Mouse (Mus musculus) CH12.LX (cell line): ENCODE results near the gene Lrch3. TPM values are rescaled to one million over a fixed set of nuclear protein-coding genes. Genes with fewer than 3 reads are reported as not detected.

ENCODE experiments used
- DNase-seq: peaks from one replicate; pipeline ENCODE4 v3.0.0-alpha.2; 2013; ENCODE audit errors: extremely low read depth
- H3K27ac ChIP-seq: 2 replicates; pipeline ENCODE4 v1.5.1; 2012; ENCODE audit warnings: low read depth, mild to moderate bottlenecking, control low read depth, moderate library complexity; ENCODE audit not compliant: insufficient read depth
- H3K27me3 ChIP-seq: replicated peaks from 2 replicates; pipeline ENCODE3; 2012; ENCODE audit warnings: inconsistent platforms
- H3K36me3 ChIP-seq, 2 experiments: replicated peaks in 1 of 2; 2 replicates each; pipeline versions ENCODE3 to v1.6.1; 2012; ENCODE audit warnings: inconsistent platforms in 1 of 2, low read length in 1 of 2, mild to moderate bottlenecking in 1 of 2, mixed read lengths in 1 of 2, moderate library complexity in 1 of 2; ENCODE audit not compliant: control insufficient read depth in 1 of 2, insufficient read depth in 1 of 2
- H3K4me1 ChIP-seq, 2 experiments: 2 replicates each; pipeline ENCODE4 v1.6.1; 2012; ENCODE audit warnings: inconsistent platforms in 1 of 2, moderate library complexity in 1 of 2; ENCODE audit not compliant: insufficient read depth in 2 of 2, control insufficient read depth in 1 of 2
- H3K4me2 ChIP-seq: 2 replicates; pipeline ENCODE4 v1.6.1; 2012; ENCODE audit warnings: low read depth, mild to moderate bottlenecking, control low read depth; ENCODE audit not compliant: poor library complexity, insufficient read depth, severe bottlenecking
- H3K4me3 ChIP-seq, 3 experiments: fragments of 150-350 bp in 1 of 3; sonication (generic) in 1 of 3; replicated peaks in 1 of 3; 2 replicates each; pipeline versions ENCODE3 to v1.5.1; 2011 to 2012; ENCODE audit warnings: low read depth in 2 of 3, low read length in 2 of 3, mild to moderate bottlenecking in 2 of 3, moderate library complexity in 2 of 3, control low read depth in 1 of 3, improper control_type of control experiment in 1 of 3, inconsistent platforms in 1 of 3, mixed read lengths in 1 of 3; ENCODE audit not compliant: poor library complexity in 1 of 3
- H3K79me2 ChIP-seq: replicated peaks from 2 replicates; pipeline ENCODE4 v1.6.1; 2012; ENCODE audit warnings: mild to moderate bottlenecking, moderate library complexity; ENCODE audit not compliant: control insufficient read depth, poor library complexity, insufficient read depth, severe bottlenecking; ENCODE audit errors: extremely low read depth
- H3K9ac ChIP-seq: 2 replicates; pipeline ENCODE4 v1.6.1; 2012; ENCODE audit warnings: low read depth, mild to moderate bottlenecking, control low read depth, moderate library complexity; ENCODE audit not compliant: insufficient read depth
- H3K9me3 ChIP-seq: replicated peaks from 2 replicates; pipeline ENCODE3; 2012; ENCODE audit warnings: low read length, inconsistent platforms, mixed read lengths
- CHD2 ChIP-seq: IDR thresholded peaks from 2 replicates; pipeline ENCODE4 v1.6.1; 2011; ENCODE audit warnings: low read length, improper control_type of control experiment
- CTCF ChIP-seq, 2 experiments: IDR thresholded peaks in 1 of 2; conservative IDR thresholded peaks in 1 of 2; 2 replicates each; pipeline ENCODE4 v1.5.1; 2011 to 2012; ENCODE audit warnings: low read depth in 2 of 2, low read length in 2 of 2, improper control_type of control experiment in 1 of 2, inconsistent platforms in 1 of 2, mild to moderate bottlenecking in 1 of 2, moderate library complexity in 1 of 2
- E2F4 ChIP-seq: IDR thresholded peaks from 2 replicates; pipeline ENCODE4 v1.6.1; 2011; ENCODE audit warnings: low read depth, low read length, improper control_type of control experiment; ENCODE audit not compliant: insufficient replicate concordance
- EP300 ChIP-seq: IDR thresholded peaks from 2 replicates; pipeline ENCODE4 v1.6.1; 2011; ENCODE audit warnings: low read length, improper control_type of control experiment
- ETS1 ChIP-seq: conservative IDR thresholded peaks from 2 replicates; pipeline ENCODE4 v1.6.1; 2012; ENCODE audit warnings: low read depth, mild to moderate bottlenecking, inconsistent platforms, low read length, improper control_type of control experiment, moderate library complexity
- GABPA ChIP-seq: IDR thresholded peaks from 2 replicates; pipeline ENCODE4 v1.6.1; 2012; ENCODE audit warnings: low read depth, low read length, improper control_type of control experiment, inconsistent platforms; ENCODE audit not compliant: insufficient replicate concordance
- HCFC1 ChIP-seq: IDR thresholded peaks from 2 replicates; pipeline ENCODE4 v1.6.1; 2012; ENCODE audit warnings: low read depth, mild to moderate bottlenecking, inconsistent platforms, low read length, improper control_type of control experiment
- IRF4 ChIP-seq: IDR thresholded peaks from 2 replicates; pipeline ENCODE4 v1.6.1; 2014; ENCODE audit warnings: low read depth, mild to moderate bottlenecking, inconsistent platforms, low read length, improper control_type of control experiment
- JUN ChIP-seq: IDR thresholded peaks from 2 replicates; pipeline ENCODE4 v1.6.1; 2011; ENCODE audit warnings: low read depth, mild to moderate bottlenecking, low read length, improper control_type of control experiment, moderate library complexity; ENCODE audit not compliant: insufficient read depth
- JUND ChIP-seq: conservative IDR thresholded peaks from 2 replicates; pipeline ENCODE4 v1.6.1; 2011; ENCODE audit warnings: low read depth, low read length, improper control_type of control experiment
- MAFK ChIP-seq: IDR thresholded peaks from 2 replicates; pipeline ENCODE4 v1.6.1; 2011; ENCODE audit warnings: low read length, improper control_type of control experiment; ENCODE audit not compliant: insufficient replicate concordance
- MAZ ChIP-seq: IDR thresholded peaks from 2 replicates; pipeline ENCODE4 v1.6.1; 2012; ENCODE audit warnings: low read depth, mild to moderate bottlenecking, inconsistent platforms, low read length, improper control_type of control experiment, moderate library complexity
- MEF2A ChIP-seq: IDR thresholded peaks from 2 replicates; pipeline ENCODE4 v1.6.1; 2014; ENCODE audit warnings: low read depth, mild to moderate bottlenecking, inconsistent platforms, low read length, improper control_type of control experiment, borderline replicate concordance
- MXI1 ChIP-seq: IDR thresholded peaks from 2 replicates; pipeline ENCODE4 v1.6.1; 2011; ENCODE audit warnings: mild to moderate bottlenecking, low read depth, low read length, improper control_type of control experiment
- MYC ChIP-seq: IDR thresholded peaks from 2 replicates; pipeline ENCODE4 v1.6.1; 2011; ENCODE audit warnings: low read depth, mild to moderate bottlenecking, improper control_type of control experiment, low read length
- PAX5 ChIP-seq: IDR thresholded peaks from 2 replicates; pipeline ENCODE4 v1.6.1; 2012; ENCODE audit warnings: low read length, inconsistent platforms, mixed read lengths
- POLR2A ChIP-seq: IDR thresholded peaks from 2 replicates; pipeline ENCODE4 v1.6.1; 2011; ENCODE audit warnings: low read depth, mild to moderate bottlenecking, improper control_type of control experiment, low read length
- POLR2AphosphoS2 ChIP-seq: IDR thresholded peaks from 2 replicates; pipeline ENCODE4 v1.6.1; 2011; ENCODE audit warnings: low read depth, low read length, improper control_type of control experiment
- RCOR1 ChIP-seq: conservative IDR thresholded peaks from 2 replicates; pipeline ENCODE4 v1.6.1; 2012; ENCODE audit warnings: low read depth, mild to moderate bottlenecking, inconsistent platforms, low read length, improper control_type of control experiment
- SIN3A ChIP-seq: IDR thresholded peaks from 2 replicates; pipeline ENCODE4 v1.6.1; 2012; ENCODE audit warnings: low read length, improper control_type of control experiment, inconsistent platforms
- TCF12 ChIP-seq: IDR thresholded peaks from 2 replicates; pipeline ENCODE4 v1.6.1; 2014; ENCODE audit warnings: low read depth, mild to moderate bottlenecking, inconsistent platforms, low read length, improper control_type of control experiment
- UBTF ChIP-seq: IDR thresholded peaks from 2 replicates; pipeline ENCODE4 v1.6.1; 2012; ENCODE audit warnings: low read depth, mild to moderate bottlenecking, inconsistent platforms, low read length, improper control_type of control experiment, moderate library complexity
- USF2 ChIP-seq: conservative IDR thresholded peaks from 2 replicates; pipeline ENCODE4 v1.6.1; 2011; ENCODE audit warnings: low read depth, low read length, improper control_type of control experiment
- ZKSCAN1 ChIP-seq: IDR thresholded peaks from 2 replicates; pipeline ENCODE4 v1.6.1; 2012; ENCODE audit warnings: low read depth, inconsistent platforms, low read length, improper control_type of control experiment, borderline replicate concordance
- ZNF384 ChIP-seq: IDR thresholded peaks from 2 replicates; pipeline ENCODE4 v1.6.1; 2012; ENCODE audit warnings: low read depth, low read length, improper control_type of control experiment, inconsistent platforms
- dilution Hi-C: fragments of 300-500 bp; cut with MboI; formaldehyde crosslinking; loops from 2 replicates; pipeline ENCODE4 v1.14.3; 2020; ENCODE audit warnings: low sequenced_read_pairs; ENCODE audit not compliant: extremely low pct_unique_long_range_greater_than_20kb, extremely low pct_ligation_motif_present
- in situ Hi-C: fragments of 300-500 bp; cut with MboI; formaldehyde crosslinking; loops from 3 replicates; pipeline ENCODE4 v1.14.3; 2019; ENCODE audit warnings: low sequenced_read_pairs, low pct_ligation_motif_present, low pct_unique_long_range_greater_than_20kb, mixed read lengths
- polyA plus RNA-seq: library from polyadenylated mRNA; unstranded; fragments of >175 nt; gene quantifications from 2 replicates; pipeline ENCODE4 v1.2.1, GENCODE M21; 2012; ENCODE audit warnings: low read depth; ENCODE audit not compliant: insufficient read length
- total RNA-seq, 2 experiments: library from RNA; depleted of rRNA; stranded (reverse); fragments of 300-350 nt in 1 of 2; fragments of >200 nt in 1 of 2; gene quantifications; 2 replicates each; pipeline ENCODE4 v1.2.3; 2012 to 2014

Lrch3 gene
- total and polyA plus RNA-seq, 3 experiments = 11.9 to 20.7 (median 16.1) TPM

- H3K36me3 ChIP-seq = peaks cover 37 to 81% of the 10 kb centered on the region in 2 experiments
Measured at GRCm38 (mm10) chr16:32901360-32902050, 12.4 kb upstream of the Lrch3 start.

DNA sequence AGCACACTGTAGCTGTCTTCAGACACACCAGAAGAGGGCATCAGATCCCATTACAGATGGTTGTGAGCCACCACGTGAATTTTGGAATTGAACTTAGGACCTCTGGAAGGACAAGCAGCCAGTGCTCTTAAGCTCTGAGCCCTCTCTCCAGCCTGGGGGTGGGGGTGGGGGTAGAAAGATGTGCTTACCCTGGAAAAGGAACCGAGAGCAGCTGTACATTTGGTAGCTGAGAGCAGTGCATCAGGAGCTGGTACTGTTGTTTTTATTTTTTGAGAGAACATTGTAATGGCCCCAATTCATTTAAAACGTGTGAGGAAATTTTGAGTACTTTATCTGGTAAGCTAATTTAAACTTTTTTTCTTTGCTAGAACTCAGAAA, 11.9 kb upstream of the Lrch3 start:
- in situ Hi-C loops = no loop called here
- no peak overlapping the region for H3K4me3 ChIP-seq
- H3K9me3 ChIP-seq = no peaks in the 10 kb centered on the region
- H3K9ac ChIP-seq = 0 out of 2 replicates have a peak overlapping the region, but pooled peaks have one; percentile 3
- DNase-seq = peak; percentile 53
- H3K36me3 ChIP-seq = peaks cover 40 to 85% of the 10 kb centered on the region in 2 experiments
- H3K79me2 ChIP-seq = peaks cover 9% of the 10 kb centered on the region; the same call in 1 of the 2 replicates
- dilution Hi-C loops = no loop called here
- H3K27ac ChIP-seq = no peak overlapping the region
- H3K4me2 ChIP-seq = 0 out of 2 replicates have a peak overlapping the region, but pooled peaks have one; percentile 52
- H3K4me1 ChIP-seq = peaks cover 3 to 37% of the 10 kb centered on the region in 2 experiments
- TF ChIP-seq SIN3A (peak; percentile 47; the same call in 1 of the 2 replicates), MEF2A (no peak), ZNF384 (0 out of 2 replicates have a peak, but pooled peaks have one; percentile 20), EP300 (peak; percentile 63), RCOR1 (no peak), USF2 (no peak), MAFK (no peak), POLR2A (no peak), CTCF (conservative IDR thresholded peaks at IDR 0.05 in 1 of 2, IDR thresholded peaks at IDR 0.05 in 1 of 2; ENCODE audit: low read depth in 2 of 2, low read length in 2 of 2) (peak in 1 of 2 experiments; percentile 29; a peak in 2 of 4 replicates), JUND (no peak), GABPA (no peak), PAX5 (no peak), POLR2AphosphoS2 (no peak), UBTF (no peak), CHD2 (0 out of 2 replicates have a peak, but pooled peaks have one; percentile 56), ETS1 (no peak), E2F4 (no peak), MYC (0 out of 2 replicates have a peak, but pooled peaks have one; percentile 33), IRF4 (peak; percentile 81), JUN (no peak)
- TF ChIP-seq, all 38 proteins: peak for 7
- H3K27me3 ChIP-seq = no peaks in the 10 kb centered on the region

More at GRCm38 (mm10) chr16:32901360-32902050, 12.4 kb upstream of the Lrch3 start:
- DNase-seq = no peak
- TF ChIP-seq HCFC1 = no peak
- peak; percentile 68; the same call in 1 of the 2 replicates for TF ChIP-seq SIN3A
- TF ChIP-seq CHD2 = 0 out of 2 replicates have a peak, but pooled peaks have one; percentile 3
- TF ChIP-seq ZNF384 = peak; percentile 41
- TF ChIP-seq ETS1 = no peak
- 0 out of 2 replicates have a peak, but pooled peaks have one; percentile 10 for TF ChIP-seq EP300
- TF ChIP-seq IRF4 = 0 out of 2 replicates have a peak, but pooled peaks have one; percentile 13
- 0 out of 2 replicates have a peak, but pooled peaks have one; percentile 45 for TF ChIP-seq MAZ
- TF ChIP-seq MYC = 0 out of 2 replicates have a peak, but pooled peaks have one; percentile 43
- TF ChIP-seq CTCF (conservative IDR thresholded peaks at IDR 0.05 in 1 of 2, IDR thresholded peaks at IDR 0.05 in 1 of 2; ENCODE audit: low read depth in 2 of 2, low read length in 2 of 2) = no peak
- no peak for TF ChIP-seq MAFK
- 0 out of 2 replicates have a peak, but pooled peaks have one; percentile 13 for TF ChIP-seq MXI1
- no peak for TF ChIP-seq ZKSCAN1
- peak; percentile 25; the same call in 1 of the 2 replicates for TF ChIP-seq TCF12
- TF ChIP-seq, all 38 proteins: peak for 9
- H3K27ac ChIP-seq = no peak overlapping the region
- peaks cover 3 to 37% of the 10 kb centered on the region in 2 experiments for H3K4me1 ChIP-seq
- H3K4me3 ChIP-seq = no peak overlapping the region
- in situ Hi-C loops (no loop called here), dilution Hi-C loops (no loop called here)
- H3K27me3 ChIP-seq = no peaks in the 10 kb centered on the region
- H3K9me3 ChIP-seq = no peaks in the 10 kb centered on the region
- no peak overlapping the region for H3K9ac ChIP-seq
- peak overlapping the region; percentile 52; the same call in 1 of the 2 replicates for H3K4me2 ChIP-seq
- H3K79me2 ChIP-seq = peaks cover 12% of the 10 kb centered on the region; the same call in 1 of the 2 replicates
